20 mouse cellular contexts compared by ENCODE assay signal in the genomic region with DNA sequence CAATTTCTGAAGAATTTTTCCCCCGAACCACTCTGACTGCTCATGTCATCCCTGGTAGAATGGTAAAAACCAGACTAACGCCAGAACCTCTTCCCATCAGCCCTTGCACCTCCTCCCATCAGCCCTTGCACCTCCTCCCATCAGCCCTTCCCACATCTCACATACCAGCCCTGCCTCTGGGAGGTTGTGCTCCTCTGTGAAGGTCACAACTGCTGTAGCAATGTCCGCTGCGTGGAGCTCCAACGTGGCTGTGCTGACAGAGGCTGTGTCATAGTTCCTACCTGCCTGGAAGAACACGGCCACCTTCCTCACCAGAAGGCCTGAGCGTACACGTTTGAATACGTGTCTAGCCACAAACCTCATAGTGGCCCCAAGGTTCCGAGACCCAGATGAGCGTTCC. TPM values are rescaled to one million over a fixed set of nuclear protein-coding genes. Genes with fewer than 3 reads are reported as not detected.
"Had no signal": no experiment of that assay in that cellular context is flagged by ENCODE, and none has a peak within 500 bp of the region (broad histone marks: within the 10 kb centered on the region; RNA-seq: fewer than 3 reads in every experiment).

No protein-coding gene starts in this region.

- H3K27ac ChIP-seq: liver, embryonic 15.5 days; lung, embryonic 15.5 days; macrophage; midbrain, embryonic 13.5 days; midbrain, embryonic 15.5 days; neural tube, embryonic 12.5 days; stomach, embryonic 15.5 days; stomach, postnatal 0 days had no signal

- ATAC-seq: liver, postnatal 0 days; lung, postnatal 0 days; midbrain, embryonic 13.5 days; midbrain, embryonic 15.5 days had no signal

- H3K4me3 ChIP-seq: liver, embryonic 15.5 days; lung, embryonic 15.5 days; midbrain, embryonic 13.5 days; midbrain, embryonic 15.5 days; neural tube, embryonic 12.5 days; stomach, embryonic 15.5 days had no signal

- H3K4me2 ChIP-seq: liver, embryonic 15.5 days; lung, embryonic 15.5 days; midbrain, embryonic 11.5 days; midbrain, embryonic 13.5 days; midbrain, embryonic 15.5 days; neural tube, embryonic 12.5 days; stomach, embryonic 15.5 days had no signal

- DNase-seq: liver, postnatal 0 days; lung, adult 2 months; lung, postnatal 14 days; lung, postnatal 36 days; right cerebral cortex, postnatal 14 days; thymus, adult 2 months; thymus, postnatal 25 days; thymus, postnatal 4 days had no signal

- H3K27me3 ChIP-seq: liver, embryonic 15.5 days; lung, embryonic 15.5 days; midbrain, embryonic 13.5 days; midbrain, embryonic 15.5 days; neural tube, embryonic 12.5 days; stomach, embryonic 15.5 days had no signal

- H3K36me3 ChIP-seq: liver, embryonic 15.5 days; lung, embryonic 15.5 days; midbrain, embryonic 13.5 days; midbrain, embryonic 15.5 days; neural tube, embryonic 12.5 days; stomach, embryonic 15.5 days had no signal

- H3K9ac ChIP-seq: liver, embryonic 15.5 days; liver, postnatal 0 days; lung, embryonic 15.5 days; midbrain, embryonic 13.5 days; midbrain, embryonic 15.5 days; neural tube, embryonic 12.5 days; stomach, embryonic 15.5 days had no signal

- H3K9me3 ChIP-seq: liver, embryonic 15.5 days; lung, embryonic 15.5 days; midbrain, embryonic 13.5 days; midbrain, embryonic 15.5 days; neural tube, embryonic 12.5 days; stomach, embryonic 15.5 days had no signal

- H3K4me1 ChIP-seq: liver, embryonic 15.5 days; lung, embryonic 15.5 days; midbrain, embryonic 13.5 days; midbrain, embryonic 15.5 days; neural tube, embryonic 12.5 days; stomach, embryonic 15.5 days had no signal

RNA-seq across cellular contexts. Expression of a gene that starts 52.7 kb away (rescaled TPM):
- total RNA-seq: megakaryocyte progenitor cell, adult 5-6 weeks; monocyte, adult 5-6 weeks had no signal
- polyA plus RNA-seq: liver, embryonic 15.5 days; liver, postnatal 0 days; macrophage had no signal
